Mouse (Mus musculus) effector memory CD4-positive, alpha-beta T cell, adult 7 months (primary cell): ENCODE results near the gene Hba-a1. TPM values are rescaled to one million over a fixed set of nuclear protein-coding genes. Genes with fewer than 3 reads are reported as not detected.

ENCODE experiments used
- polyA plus RNA-seq: library from polyadenylated mRNA; unstranded; fragments of 100-300 nt; shearing (Covaris generic); gene quantifications from one replicate; pipeline ENCODE4 v1.2.1, GENCODE M21; 2017

Hba-a1 gene
- not detected for polyA plus RNA-seq

GRCm38 (mm10) chr11:32283091-32283777, at the start of gene Hba-a1:
Gene Hba-a1 (plus strand): TSS chr11:32283511.

GRCm38 (mm10) chr11:32267188-32267884, 16.0 kb upstream of the Hba-a1 start, which contains the start of gene Nprl3:
Gene Nprl3 (minus strand): TSS chr11:32267707.

GRCm38 (mm10) chr11:32276347-32276746, 7.0 kb upstream of the Hba-a1 start, which contains the start of gene Hba-x:
Gene Hba-x (plus strand): TSS chr11:32276400.

GRCm38 (mm10) chr11:32286695-32287492, 3.6 kb downstream of the Hba-a1 start, which contains the start of gene Hbq1b:
Gene Hbq1b (plus strand): TSS chr11:32286965.

GRCm38 (mm10) chr11:32296203-32296602, 12.9 kb downstream of the Hba-a1 start, which contains the start of gene Hba-a2:
Gene Hba-a2 (plus strand): TSS chr11:32296489.

GRCm38 (mm10) chr11:32299865-32300264, 16.6 kb downstream of the Hba-a1 start, which contains the start of gene Hbq1a:
Gene Hbq1a (plus strand): TSS chr11:32300069.

Other genes starting within 250 kb of the Hba-a1 start
- 0.30 TPM for gene Il9r, start 83.2 kb upstream of the Hba-a1 start, polyA plus RNA-seq
- 16.8 TPM for gene Snrnp25, start 78.1 kb upstream of the Hba-a1 start, polyA plus RNA-seq
- gene Rhbdf1, start 61.2 kb upstream of the Hba-a1 start, polyA plus RNA-seq, result not detected
- gene Mpg, start 57.0 kb upstream of the Hba-a1 start, polyA plus RNA-seq, result 14.4 TPM
- 42.3 TPM for gene Nprl3, start 15.8 kb upstream of the Hba-a1 start, polyA plus RNA-seq
- not detected for gene Hba-x, start 7.1 kb upstream of the Hba-a1 start, polyA plus RNA-seq
- not detected for gene Hbq1b, start 3.5 kb downstream of the Hba-a1 start, polyA plus RNA-seq
- gene Hba-a2, start 13.0 kb downstream of the Hba-a1 start, polyA plus RNA-seq, result 0.73 TPM
- gene Hbq1a, start 16.6 kb downstream of the Hba-a1 start, polyA plus RNA-seq, result not detected
- gene Sh3pxd2b, start 64.3 kb downstream of the Hba-a1 start, polyA plus RNA-seq, result 0.72 TPM
- gene Ubtd2, start 171.9 kb downstream of the Hba-a1 start, polyA plus RNA-seq, result 7.6 TPM
- gene Efcab9, start 248.6 kb downstream of the Hba-a1 start, polyA plus RNA-seq, result 2.7 TPM
- gene Stk10, start 249.8 kb downstream of the Hba-a1 start, polyA plus RNA-seq, result 193 TPM